Mouse (Mus musculus): Measurements from ENCODE around the gene Slc35e2.

DNA sequence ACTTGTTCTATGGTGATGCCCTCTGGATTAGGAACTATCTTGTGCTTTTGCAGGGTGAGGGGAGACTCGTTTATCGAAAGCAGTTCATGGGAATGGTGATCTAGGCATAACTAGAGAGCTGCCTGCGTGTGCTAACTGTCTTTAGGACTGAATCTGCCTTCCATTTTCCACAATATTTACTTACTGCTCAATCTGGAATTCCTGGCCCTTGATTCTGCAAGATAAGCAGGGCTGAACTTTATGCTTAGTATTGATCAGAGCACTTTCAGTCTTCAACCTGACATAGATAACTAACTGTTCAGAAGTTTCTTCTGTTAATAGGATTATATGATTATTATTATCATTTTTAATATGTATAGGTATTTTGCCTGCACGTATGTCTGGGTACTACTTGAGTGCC is 3.9 kb downstream of the Slc35e2 start:
- no peak for TF ChIP-seq CTCF (IDR thresholded peaks at IDR 0.05; ENCODE audit: control insufficient read depth, insufficient read depth, insufficient read length)
- TF ChIP-seq USF1 (IDR thresholded peaks at IDR 0.05; ENCODE audit: low read depth) = no peak
- TF ChIP-seq FOSL1 (IDR thresholded peaks at IDR 0.05; ENCODE audit: insufficient read depth, low read length, poor library complexity, severe bottlenecking) = no peak
- TF ChIP-seq MYOD1 (IDR thresholded peaks at IDR 0.05; ENCODE audit: control insufficient read depth, insufficient read length, low read depth) = no peak
- no peak for TF ChIP-seq MYOG (IDR thresholded peaks at IDR 0.05; ENCODE audit: control insufficient read depth, extremely low read depth, insufficient read length)

All from C2C12 (cell line).